In genomic region chr5:122481844-122482243, GRCm38 (mm10) we compare ENCODE assay signal across 17 mouse cellular contexts. TPM values are rescaled to one million over a fixed set of nuclear protein-coding genes. Genes with fewer than 3 reads are reported as not detected.
DNase-seq lines count a peak whose midpoint lies in the region; ATAC-seq and TF ChIP-seq lines count a peak whose summit lies in the region.
"Had no signal": no experiment of that assay in that cellular context is flagged by ENCODE, and none has a peak within 500 bp of the region (broad histone marks: within the 10 kb centered on the region; RNA-seq: fewer than 3 reads in every experiment).

No protein-coding gene starts in this region.

- H3K36me3 ChIP-seq in heart, embryonic 10.5 days, result peaks cover 93% of the 10 kb centered on the region
- H3K36me3 ChIP-seq in lung, embryonic 14.5 days (ENCODE audit: insufficient read depth), result peaks cover 95% of the 10 kb centered on the region
- peaks cover 79% of the 10 kb centered on the region for H3K36me3 ChIP-seq in forebrain, embryonic 13.5 days (ENCODE audit: poor library complexity, severe bottlenecking)

- no peaks in the 10 kb centered on the region; the same call in 1 of the 2 replicates for H3K4me1 ChIP-seq in heart, embryonic 10.5 days
- H3K4me1 ChIP-seq in lung, embryonic 14.5 days (ENCODE audit: insufficient read depth), result no peaks in the 10 kb centered on the region
- H3K4me1 ChIP-seq in forebrain, embryonic 13.5 days, result no peaks in the 10 kb centered on the region
- H3K4me1 ChIP-seq: forebrain, embryonic 10.5 days had no signal

- no peak overlapping the region for H3K4me2 ChIP-seq in lung, embryonic 14.5 days
- H3K4me2 ChIP-seq in forebrain, embryonic 13.5 days, result no peak overlapping the region
- H3K4me2 ChIP-seq: limb, embryonic 13.5 days had no signal

- H3K27ac ChIP-seq in heart, embryonic 10.5 days, result no peak overlapping the region
- no peak overlapping the region for H3K27ac ChIP-seq in lung, embryonic 14.5 days (ENCODE audit: low read depth)
- H3K27ac ChIP-seq in forebrain, embryonic 13.5 days, result no peak overlapping the region
- H3K27ac ChIP-seq: forebrain, embryonic 10.5 days; limb, embryonic 13.5 days had no signal

- TF ChIP-seq CTCF in lung, embryonic 14.5 days (IDR thresholded peaks at IDR 0.05; ENCODE audit: low read depth), result no peak

- ATAC-seq in lung, embryonic 14.5 days (ENCODE audit: insufficient read depth), result no peak
- no peak for ATAC-seq in granulocyte monocyte progenitor cell, adult 5-6 weeks (replicated peaks; ENCODE audit: poor library complexity, severe bottlenecking)
- ATAC-seq in forebrain, embryonic 13.5 days, result no peak
- ATAC-seq in megakaryocyte, adult 5-6 weeks (ENCODE audit: poor library complexity, severe bottlenecking), result no peak
- ATAC-seq: CD4-positive, CD25-positive, alpha-beta regulatory T cell, adult 4 months; inflammation-experienced regulatory T-cells, adult 6 months had no signal

- 71% methylated on average over 5 of the region's 5 CpGs for WGBS in heart, embryonic 10.5 days
- WGBS in lung, embryonic 14.5 days, result 81% methylated on average over 5 of the region's 5 CpGs
- 92% methylated on average over 5 of the region's 5 CpGs for WGBS in forebrain, embryonic 13.5 days

- no peak overlapping the region for H3K9ac ChIP-seq in lung, embryonic 14.5 days
- H3K9ac ChIP-seq in forebrain, embryonic 13.5 days, result no peak overlapping the region
- H3K9ac ChIP-seq: limb, embryonic 13.5 days had no signal

- H3K4me3 ChIP-seq in heart, embryonic 10.5 days, result no peak overlapping the region
- no peak overlapping the region for H3K4me3 ChIP-seq in lung, embryonic 14.5 days (ENCODE audit: low read depth, low read length)
- H3K4me3 ChIP-seq in forebrain, embryonic 13.5 days, result no peak overlapping the region
- H3K4me3 ChIP-seq: forebrain, embryonic 10.5 days; limb, embryonic 13.5 days; megakaryocyte, embryonic 14.5 days; myocyte had no signal

- no peaks in the 10 kb centered on the region for H3K27me3 ChIP-seq in heart, embryonic 10.5 days (ENCODE audit: insufficient read depth, poor library complexity, severe bottlenecking)
- no peaks in the 10 kb centered on the region for H3K27me3 ChIP-seq in lung, embryonic 14.5 days (ENCODE audit: insufficient read depth, low read length)
- H3K27me3 ChIP-seq in forebrain, embryonic 13.5 days, result no peaks in the 10 kb centered on the region
- H3K27me3 ChIP-seq: limb, embryonic 13.5 days; megakaryocyte, embryonic 14.5 days had no signal

- peak; percentile 96 for DNase-seq in heart, adult 11 months
- no peak for DNase-seq in heart, embryonic 10.5 days (ENCODE audit: low spot score)
- DNase-seq in NIH3T3 (ENCODE audit: low read depth), result peak; percentile 50
- peak; percentile 65 to 72 for DNase-seq in heart, adult 9 months (ENCODE audit: low spot score in 2 of 2)
- DNase-seq in lung, embryonic 14.5 days, result peak; percentile 23
- DNase-seq: gastrocnemius, postnatal 25 days; layer of hippocampus, adult 9-11 months; thymus, adult 2 months had no signal

- no peaks in the 10 kb centered on the region for H3K9me3 ChIP-seq in heart, embryonic 10.5 days
- H3K9me3 ChIP-seq in lung, embryonic 14.5 days (ENCODE audit: low read depth, low read length), result no peaks in the 10 kb centered on the region
- H3K9me3 ChIP-seq in forebrain, embryonic 13.5 days (replicated peaks), result no peaks in the 10 kb centered on the region
- H3K9me3 ChIP-seq: forebrain, embryonic 10.5 days; limb, embryonic 13.5 days; megakaryocyte, embryonic 14.5 days had no signal

RNA-seq across cellular contexts. Expression of gene Atp2a2, which starts 20.2 kb away (rescaled TPM):
- polyA plus RNA-seq in heart, embryonic 10.5 days (2016; fragmentation: Nextera tagmentation; extraction: Ambion mirVana), result 205 and 235 TPM in 2 replicates
- polyA plus RNA-seq in lung, embryonic 14.5 days (2014; fragmentation: Nextera tagmentation; extraction: Ambion mirVana), result 43.8 and 45.5 TPM in 2 replicates
- total RNA-seq in granulocyte monocyte progenitor cell, adult 5-6 weeks (2014; fragmentation: Nextera tagmentation), result 71.0 and 77.6 TPM in 2 replicates
- 112 and 118 TPM in 2 replicates for total RNA-seq in granulocyte monocyte progenitor cell, adult 5-6 weeks (2017)
- polyA plus RNA-seq in forebrain, embryonic 13.5 days (2015; fragmentation: Nextera tagmentation; extraction: Ambion mirVana), result 32.2 and 34.2 TPM in 2 replicates
- 47.1 and 47.5 TPM in 2 replicates for total RNA-seq in megakaryocyte, adult 5-6 weeks (2015)
- 65.0 and 65.8 TPM in 2 replicates for total RNA-seq in megakaryocyte, adult 5-6 weeks (2017)
